Mouse (Mus musculus): ENCODE measurements at regions not wholly inside any gene's neighbourhood (a gene's known extent, or its start where the extent isn't known, plus 50 kb on each side); places are given as distances from the start of the nearest gene placed in this dataset.

DNA sequence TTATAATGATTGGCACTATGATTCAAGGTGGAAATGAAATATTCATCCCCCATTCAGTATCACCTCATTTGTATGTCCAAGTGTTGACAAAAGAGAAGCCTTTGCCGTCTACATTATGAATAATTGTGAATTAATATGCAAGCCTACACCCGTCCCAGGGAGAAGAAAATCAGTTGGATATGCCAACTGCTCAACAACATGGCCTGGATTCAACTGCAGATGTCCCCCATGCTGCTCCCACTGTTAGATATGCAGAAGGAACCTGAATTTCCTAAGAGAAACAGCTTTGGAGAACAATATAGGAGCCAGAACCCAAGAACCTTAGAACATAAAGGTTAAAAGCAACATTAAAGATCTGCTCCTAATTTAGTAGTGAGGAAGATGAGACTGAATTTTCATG lies 211.7 kb upstream of the Il12b start:
- no peak for TF ChIP-seq CTCF (IDR thresholded peaks at IDR 0.05)
- TF ChIP-seq EP300 (IDR thresholded peaks at IDR 0.05): no peak

Data from lung, postnatal 0 days (tissue).